Mouse (Mus musculus) testis, adult 2 months (tissue): ENCODE results near the gene Strip2.

Experiments used
- CTCF ChIP-seq: fragments of 200-500 bp; IDR thresholded peaks from 2 replicates; pipeline ENCODE4 v1.5.1; 2012; ENCODE audit warnings: low read depth, mild to moderate bottlenecking, inconsistent platforms, low read length, moderate library complexity; ENCODE audit not compliant: control insufficient read depth, insufficient read depth, insufficient replicate concordance
- POLR2A ChIP-seq: fragments of 200-500 bp; IDR thresholded peaks from 2 replicates; pipeline ENCODE4 v1.6.1; 2012; ENCODE audit warnings: low read depth, mild to moderate bottlenecking, inconsistent platforms, low read length, moderate library complexity; ENCODE audit not compliant: control insufficient read depth

- TF ChIP-seq CTCF = no peak
- no peak for TF ChIP-seq POLR2A
Observed at GRCm38 (mm10) chr6:29998771-29999170, 82.0 kb downstream of the Strip2 start.
